Mouse (Mus musculus) limb, embryonic 13.5 days (tissue): ENCODE results near the gene Il13. TPM values are rescaled to one million over a fixed set of nuclear protein-coding genes. Genes with fewer than 3 reads are reported as not detected.
A peak's percentile ranks its signal among the peaks of the same experiment; 100 is the strongest.

Experiments
- ATAC-seq: fragments of 200-750 bp; cut with Nextera tagmentation; 2 replicates; pipeline ENCODE4 v1.8.0; 2017; ENCODE audit warnings: low read depth, moderate number of reproducible peaks, moderate TSS enrichment; ENCODE audit not compliant: low FRiP score
- H3K27ac ChIP-seq: fragments of 300-500 bp; sonication (generic); 2 replicates; pipeline ENCODE4 v1.5.1; 2015; ENCODE audit warnings: inconsistent platforms, mild to moderate bottlenecking, moderate library complexity
- H3K27me3 ChIP-seq: fragments of 300-500 bp; sonication (generic); 2 replicates; pipeline ENCODE4 v1.6.1; 2015; ENCODE audit warnings: mild to moderate bottlenecking, inconsistent platforms
- H3K36me3 ChIP-seq: fragments of 300-500 bp; sonication (generic); 2 replicates; pipeline ENCODE4 v1.6.1; 2015; ENCODE audit warnings: inconsistent platforms, mild to moderate bottlenecking, moderate library complexity
- H3K4me1 ChIP-seq: fragments of 300-500 bp; sonication (generic); 2 replicates; pipeline ENCODE4 v1.6.1; 2015; ENCODE audit warnings: inconsistent platforms
- H3K4me2 ChIP-seq: fragments of 300-500 bp; sonication (generic); replicated peaks from 2 replicates; pipeline ENCODE4 v1.6.1; 2015; ENCODE audit warnings: inconsistent platforms, mild to moderate bottlenecking, moderate library complexity
- H3K4me3 ChIP-seq: fragments of 300-500 bp; sonication (generic); 2 replicates; pipeline ENCODE4 v1.5.1; 2015; ENCODE audit warnings: moderate library complexity, mild to moderate bottlenecking, inconsistent platforms
- H3K9ac ChIP-seq: fragments of 300-500 bp; sonication (generic); 2 replicates; pipeline ENCODE4 v1.6.1; 2015; ENCODE audit warnings: mild to moderate bottlenecking, inconsistent platforms
- H3K9me3 ChIP-seq: fragments of 300-500 bp; sonication (generic); 2 replicates; pipeline ENCODE4 v1.6.1; 2016; ENCODE audit warnings: inconsistent platforms
- WGBS: fragments of 180-500 bp; shearing (Covaris S2); methylation state at CpG from one replicate; pipeline ENCODE4 v1.1.7; 2015; 5-methylcytosine and 5-hydroxymethylcytosine counted together
- polyA plus RNA-seq: library from polyadenylated mRNA; unstranded; fragments of >200 nt; fragmentation: Nextera tagmentation; extraction: Ambion mirVana; gene quantifications from 2 replicates; pipeline ENCODE4 v1.2.1, GENCODE M21; 2015

Il13 gene
- polyA plus RNA-seq, 1 experiment from 2014 or later, result 0.15 TPM

DNA sequence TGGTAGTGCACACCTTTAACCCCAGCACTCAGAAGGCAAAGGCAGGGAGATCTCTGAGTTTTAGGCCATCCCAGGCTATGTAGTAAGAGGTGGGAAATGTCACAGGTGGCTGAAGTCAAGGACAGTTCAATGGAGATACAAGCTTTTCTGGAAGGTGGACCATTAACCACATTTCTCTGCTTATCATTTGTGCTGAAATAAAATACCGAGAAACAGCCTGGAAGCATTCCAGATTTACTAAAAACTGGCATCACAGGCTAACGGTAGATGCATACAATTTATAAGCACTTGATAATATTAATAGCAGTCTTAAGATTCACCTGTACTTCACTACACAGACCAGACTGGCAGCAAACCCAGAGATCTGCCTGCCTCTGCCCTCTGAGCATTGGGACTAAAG is 17.9 kb upstream of the Il13 start:
- peaks cover 63% of the 10 kb centered on the region for H3K36me3 ChIP-seq
- WGBS, result 94% methylated on average over 2 of the region's 2 CpGs
- no peak for ATAC-seq

DNA sequence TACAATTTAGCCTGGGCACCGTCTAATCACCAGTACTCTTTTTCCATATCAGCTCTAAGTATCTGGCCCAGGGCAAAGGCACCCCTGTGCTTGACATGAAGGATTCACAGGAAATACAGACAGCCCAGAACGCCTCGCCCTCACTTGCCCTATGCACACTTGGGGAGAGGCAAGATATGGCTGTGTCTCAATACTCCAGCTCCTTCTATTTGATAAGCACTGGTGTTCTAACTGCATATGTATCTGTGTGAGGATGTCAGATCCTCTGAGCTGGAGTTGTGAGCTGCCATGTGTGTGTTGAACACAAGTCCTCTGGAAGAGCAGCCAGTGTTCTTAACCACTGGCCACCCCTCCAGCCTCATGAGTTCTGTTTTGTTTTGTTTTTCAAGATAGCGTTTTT is 16.9 kb upstream of the Il13 start:
- Histone ChIP-seq H3K4me2 (no peak overlapping the region), H3K9ac (no peak overlapping the region), H3K36me3 (peaks cover 63% of the 10 kb centered on the region), H3K27me3 (no peaks in the 10 kb centered on the region), H3K4me1 (no peaks in the 10 kb centered on the region), H3K27ac (no peak overlapping the region), H3K4me3 (no peak overlapping the region), H3K9me3 (no peaks in the 10 kb centered on the region)
- no peak for ATAC-seq
- WGBS, result 88% methylated on average over 4 of the region's 4 CpGs

More for the DNA sequence above, 17.9 kb upstream of the Il13 start:
- H3K27ac ChIP-seq, result no peak overlapping the region
- no peaks in the 10 kb centered on the region for H3K4me1 ChIP-seq
- no peak overlapping the region for H3K4me3 ChIP-seq
- H3K27me3 ChIP-seq, result no peaks in the 10 kb centered on the region
- no peak overlapping the region for H3K4me2 ChIP-seq
- H3K9me3 ChIP-seq, result no peaks in the 10 kb centered on the region
- H3K9ac ChIP-seq, result no peak overlapping the region

- no peak for ATAC-seq
- no peak overlapping the region for H3K9ac ChIP-seq
- H3K4me1 ChIP-seq, result no peaks in the 10 kb centered on the region
- H3K4me2 ChIP-seq, result no peak overlapping the region
- WGBS, result 74% methylated on average over 5 of the region's 5 CpGs
- H3K4me3 ChIP-seq, result no peak overlapping the region
- H3K27me3 ChIP-seq, result no peaks in the 10 kb centered on the region
- H3K27ac ChIP-seq, result no peak overlapping the region
- H3K36me3 ChIP-seq, result 0 out of 2 replicates have a peak, but pooled peaks cover 3% of the 10 kb centered on the region
- H3K9me3 ChIP-seq, result no peaks in the 10 kb centered on the region
These were observed 9.5 kb upstream of the Il13 start for GRCm38 (mm10) chr11:53644017-53644416.

DNA sequence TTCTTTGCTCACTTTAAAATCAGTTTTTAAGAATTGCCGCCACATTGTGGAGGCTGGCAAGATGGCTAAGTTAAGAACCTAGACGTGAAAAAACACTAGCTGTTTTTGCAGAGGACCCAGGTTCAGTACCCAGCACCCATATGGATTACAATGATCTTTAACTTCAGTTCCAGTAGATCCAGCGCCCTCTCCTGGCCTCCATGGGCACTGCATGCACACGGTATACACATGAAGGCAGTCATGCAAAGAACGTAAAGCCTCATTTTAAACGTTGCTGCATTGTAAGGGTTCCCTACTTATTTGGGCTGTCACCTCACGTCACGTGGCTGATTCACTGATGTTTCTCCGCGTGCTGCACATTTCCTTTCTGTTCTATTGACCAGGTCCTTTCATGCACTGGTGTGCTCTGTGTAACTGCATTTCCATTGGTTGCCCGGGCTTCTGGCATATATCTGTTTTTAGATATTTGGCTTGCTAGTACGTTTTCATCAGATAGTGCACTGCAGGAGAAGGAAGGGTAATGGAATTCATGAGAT is 8.3 kb upstream of the Il13 start:
- no peak for ATAC-seq
- Histone ChIP-seq H3K27me3 (no peaks in the 10 kb centered on the region), H3K9me3 (no peaks in the 10 kb centered on the region), H3K4me2 (no peak overlapping the region), H3K4me3 (no peak overlapping the region), H3K4me1 (no peaks in the 10 kb centered on the region), H3K27ac (no peak overlapping the region), H3K9ac (no peak overlapping the region), H3K36me3 (no peaks in the 10 kb centered on the region)
- 80% methylated on average over 12 of the region's 12 CpGs for WGBS

- Histone ChIP-seq H3K9me3 (no peaks in the 10 kb centered on the region), H3K27ac (no peak overlapping the region), H3K4me2 (peak overlapping the region; percentile 80; the same call in 1 of the 2 replicates), H3K4me1 (peaks cover 18% of the 10 kb centered on the region), H3K4me3 (no peak overlapping the region), H3K36me3 (no peaks in the 10 kb centered on the region), H3K9ac (no peak overlapping the region), H3K27me3 (peaks cover 8% of the 10 kb centered on the region)
- 70% methylated on average over 10 of the region's 10 CpGs for WGBS
- ATAC-seq, result no peak
These were observed 3.3 kb upstream of the Il13 start for GRCm38 (mm10) chr11:53637803-53638260.

- 8% methylated on average over 21 of the region's 21 CpGs for WGBS
- Histone ChIP-seq H3K4me2 (peak overlapping the region; percentile 80), H3K9ac (peak overlapping the region; percentile 32; the same call in 1 of the 2 replicates), H3K9me3 (no peaks in the 10 kb centered on the region), H3K4me1 (peaks cover 18% of the 10 kb centered on the region), H3K36me3 (no peaks in the 10 kb centered on the region), H3K27me3 (peaks cover 8% of the 10 kb centered on the region), H3K4me3 (peak overlapping the region; percentile 7), H3K27ac (no peak overlapping the region)
- no peak for ATAC-seq
These were observed 2.7 kb upstream of the Il13 start for GRCm38 (mm10) chr11:53637046-53637802.

DNA sequence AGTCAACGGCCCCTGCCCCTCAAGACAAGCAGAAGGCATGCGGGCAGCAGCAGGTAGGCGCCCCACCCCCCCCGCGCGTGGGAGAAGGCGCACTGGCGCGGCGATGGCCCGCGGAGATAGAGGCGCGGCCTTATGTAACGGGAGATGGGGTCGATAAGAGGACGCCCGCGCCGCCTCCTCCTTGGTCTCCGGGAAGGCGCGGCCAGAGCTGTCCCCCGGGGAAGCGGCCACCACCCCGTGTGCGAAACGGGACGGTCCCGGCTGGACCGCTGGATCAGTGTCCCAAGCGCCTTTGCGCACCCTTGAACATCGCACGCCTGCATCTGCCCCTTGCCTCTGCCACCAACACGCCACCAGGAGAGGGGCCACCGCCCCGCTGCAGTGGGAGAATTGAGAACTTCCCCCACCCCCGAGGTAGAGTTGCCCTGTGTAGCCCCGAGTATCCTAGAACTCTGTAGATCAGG is 1.7 kb upstream of the Il13 start:
- 2% methylated on average over 39 of the region's 40 CpGs for WGBS
- no peaks in the 10 kb centered on the region for H3K9me3 ChIP-seq
- peak overlapping the region; percentile 43 for H3K4me3 ChIP-seq
- H3K4me1 ChIP-seq, result peaks cover 18% of the 10 kb centered on the region
- no peak overlapping the region for H3K27ac ChIP-seq
- H3K9ac ChIP-seq, result peak overlapping the region; percentile 61
- peaks cover 8% of the 10 kb centered on the region for H3K27me3 ChIP-seq
- H3K36me3 ChIP-seq, result no peaks in the 10 kb centered on the region
- no peak for ATAC-seq
- H3K4me2 ChIP-seq, result peak overlapping the region; percentile 80

GRCm38 (mm10) chr11:53635590-53636182 is 1.2 kb upstream of the Il13 start:
- peaks cover 8% of the 10 kb centered on the region for H3K27me3 ChIP-seq
- no peaks in the 10 kb centered on the region for H3K9me3 ChIP-seq
- no peak overlapping the region for H3K27ac ChIP-seq
- peaks cover 18% of the 10 kb centered on the region for H3K4me1 ChIP-seq
- WGBS, result 47% methylated on average over 9 of the region's 9 CpGs
- no peak for ATAC-seq
- peak overlapping the region; percentile 80 for H3K4me2 ChIP-seq
- H3K4me3 ChIP-seq, result peak overlapping the region; percentile 43
- H3K9ac ChIP-seq, result peak overlapping the region; percentile 61
- H3K36me3 ChIP-seq, result no peaks in the 10 kb centered on the region

DNA sequence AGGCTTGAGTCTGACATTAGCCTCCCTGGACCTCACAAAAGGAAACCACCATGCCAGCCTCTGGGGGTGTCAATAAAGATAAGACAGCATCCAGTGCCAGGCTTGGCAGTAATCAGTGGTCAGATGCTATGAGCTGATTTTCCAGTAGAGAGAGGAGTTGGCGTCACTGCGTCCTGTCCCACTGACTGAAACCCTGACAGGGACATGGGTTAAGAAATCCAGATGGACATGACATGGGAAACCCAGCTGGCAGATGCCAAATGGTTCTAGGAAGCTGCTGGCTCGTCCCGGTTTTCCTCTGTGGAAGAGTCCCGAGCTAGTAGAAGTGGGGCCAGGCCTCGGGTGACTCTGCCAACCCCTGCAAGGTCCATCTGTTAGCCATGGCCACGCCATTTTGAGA is 858 bp downstream of the Il13 start:
- Histone ChIP-seq H3K9ac (no peak overlapping the region), H3K4me1 (peaks cover 18% of the 10 kb centered on the region), H3K27ac (no peak overlapping the region), H3K27me3 (peaks cover 8% of the 10 kb centered on the region), H3K4me2 (no peak overlapping the region), H3K4me3 (no peak overlapping the region), H3K36me3 (no peaks in the 10 kb centered on the region), H3K9me3 (no peaks in the 10 kb centered on the region)
- 81% methylated on average over 7 of the region's 7 CpGs for WGBS
- no peak for ATAC-seq

DNA sequence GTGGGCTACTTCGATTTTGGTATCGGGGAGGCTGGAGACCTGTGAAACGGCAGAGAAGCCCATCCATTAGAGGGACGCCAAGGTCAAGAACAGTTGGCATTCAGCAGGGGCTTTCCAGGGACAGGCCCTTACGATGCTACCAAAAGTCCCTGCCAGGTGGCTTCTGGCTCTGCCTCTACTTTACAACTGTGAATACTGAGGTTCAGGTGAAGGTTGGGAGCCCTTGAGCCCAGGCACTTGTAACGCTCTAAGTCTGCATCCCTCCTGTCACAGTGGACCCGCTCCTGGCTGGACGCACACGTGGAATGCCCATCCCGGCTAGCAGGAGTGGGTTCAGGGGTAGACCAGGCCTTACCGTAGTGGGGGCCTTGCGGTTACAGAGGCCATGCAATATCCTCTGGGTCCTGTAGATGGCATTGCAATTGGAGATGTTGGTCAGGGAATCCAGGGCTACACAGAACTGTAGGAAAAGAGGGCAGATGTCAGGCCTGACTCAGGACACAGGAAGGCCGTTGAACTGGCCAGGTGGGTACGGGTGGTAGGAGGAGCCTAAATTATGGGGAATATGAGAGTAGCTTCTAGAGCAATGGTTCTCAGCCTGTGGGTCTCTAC is 2.3 kb downstream of the Il13 start:
- Histone ChIP-seq H3K36me3 (no peaks in the 10 kb centered on the region), H3K9ac (no peak overlapping the region), H3K4me3 (no peak overlapping the region), H3K9me3 (no peaks in the 10 kb centered on the region), H3K4me2 (no peak overlapping the region), H3K27me3 (peaks cover 8% of the 10 kb centered on the region), H3K4me1 (peaks cover 15% of the 10 kb centered on the region), H3K27ac (no peak overlapping the region)
- no peak for ATAC-seq
- WGBS, result 71% methylated on average over 14 of the region's 14 CpGs

GRCm38 (mm10) chr11:53627859-53628258 is 6.6 kb downstream of the Il13 start:
- peak; percentile 69; the same call in 1 of the 2 replicates for ATAC-seq
- Histone ChIP-seq H3K36me3 (no peaks in the 10 kb centered on the region), H3K9ac (no peak overlapping the region), H3K9me3 (no peaks in the 10 kb centered on the region), H3K27me3 (no peaks in the 10 kb centered on the region), H3K4me1 (no peaks in the 10 kb centered on the region), H3K27ac (no peak overlapping the region), H3K4me3 (no peak overlapping the region), H3K4me2 (no peak overlapping the region)
- 18% methylated on average over 1 of the region's 1 CpGs for WGBS

DNA sequence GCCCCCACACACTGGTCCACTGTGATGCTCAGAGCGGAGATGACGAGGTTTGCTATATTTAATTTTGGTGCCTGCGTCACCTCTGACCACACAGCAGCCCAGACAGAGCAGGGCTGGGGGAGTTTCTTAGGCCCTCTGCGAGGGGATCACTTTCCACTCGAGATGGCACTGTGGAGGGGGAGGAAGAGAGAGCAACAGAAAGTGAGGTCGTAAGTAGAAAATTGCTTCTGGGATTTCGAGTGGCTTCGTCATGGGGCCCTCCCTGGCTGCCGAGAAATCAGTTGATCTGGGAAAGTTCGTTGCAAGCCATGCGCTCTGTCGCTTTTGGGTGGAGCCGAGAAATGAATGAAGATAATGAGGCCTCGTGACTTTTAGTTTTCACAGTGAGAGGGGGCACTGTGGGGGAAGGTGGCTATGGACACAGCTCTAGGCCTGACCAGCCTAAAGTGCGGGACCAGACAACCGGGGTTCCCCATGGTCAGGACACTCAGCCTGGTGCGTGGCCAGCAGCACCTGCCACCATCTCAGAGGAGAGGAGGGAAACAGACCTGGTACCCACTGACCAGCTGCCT is 7.6 kb downstream of the Il13 start:
- 71% methylated on average over 17 of the region's 17 CpGs for WGBS
- no peak for ATAC-seq
- Histone ChIP-seq H3K27me3 (no peaks in the 10 kb centered on the region), H3K9ac (peak overlapping the region; percentile 39; the same call in 1 of the 2 replicates), H3K9me3 (no peaks in the 10 kb centered on the region), H3K4me1 (no peaks in the 10 kb centered on the region), H3K4me2 (no peak overlapping the region), H3K27ac (no peak overlapping the region), H3K36me3 (no peaks in the 10 kb centered on the region), H3K4me3 (no peak overlapping the region)
